Mouse (Mus musculus) T-helper 1 cell (primary cell): Measurements from ENCODE around the gene Upk3bl.
"Not testable (repeated sequence)": the region's sequence is repeated elsewhere in the genome, so short reads cannot be mapped to it uniquely, and the experiment has no call there.

ENCODE experiments used
- in situ Hi-C: fragments of 300-600 bp; cut with MboI, MseI; formaldehyde crosslinking; loops from one replicate; pipeline ENCODE4 v1.15.1; 2025; ENCODE audit warnings: high pct_unique_total_duplicates

Gene Upk3bl

GRCm38 (mm10) chr5:136045987-136046386, 8.3 kb upstream of the Upk3bl start:
- in situ Hi-C loops, result loop anchor here (5.0 kb wide), 1 partner anchor 74 kb away; the partner anchor contains the start of gene Ssc4d

GRCm38 (mm10) chr5:136048541-136048940, 5.8 kb upstream of the Upk3bl start:
- in situ Hi-C loops, result loop anchor here (5.0 kb wide), 1 partner anchor 76 kb away; the partner anchor contains the start of gene Ssc4d

- in situ Hi-C loops, result loop anchor here (5.0 kb wide), 1 partner anchor 78 kb away; the partner anchor contains the start of gene Ssc4d
Measured at GRCm38 (mm10) chr5:136049926-136050325, 4.4 kb upstream of the Upk3bl start.

- in situ Hi-C loops, result no loop called here
Measured at GRCm38 (mm10) chr5:136051231-136052085, 2.8 kb upstream of the Upk3bl start.

GRCm38 (mm10) chr5:136052861-136053655, 1.2 kb upstream of the Upk3bl start:
- in situ Hi-C loops, result no loop called here

- in situ Hi-C loops, result no loop called here
Measured at GRCm38 (mm10) chr5:136056062-136056461, 1.8 kb downstream of the Upk3bl start.

- in situ Hi-C loops, result no loop called here
Measured at GRCm38 (mm10) chr5:136057085-136057484, 2.8 kb downstream of the Upk3bl start.

- in situ Hi-C loops, result no loop called here
Measured at GRCm38 (mm10) chr5:136061567-136061966, 7.3 kb downstream of the Upk3bl start.

- in situ Hi-C loops, result no loop called here
Measured at GRCm38 (mm10) chr5:136063920-136064319, 9.6 kb downstream of the Upk3bl start.

- in situ Hi-C loops, result not testable (repeated sequence)
Measured at GRCm38 (mm10) chr5:136066404-136067148, 12.3 kb downstream of the Upk3bl start.

- in situ Hi-C loops, result no loop called here
Measured at GRCm38 (mm10) chr5:136069411-136069810, 15.1 kb downstream of the Upk3bl start.

GRCm38 (mm10) chr5:136073051-136073450, 18.8 kb downstream of the Upk3bl start:
- in situ Hi-C loops, result no loop called here

- in situ Hi-C loops, result no loop called here
Measured at GRCm38 (mm10) chr5:136073526-136073925, 19.2 kb downstream of the Upk3bl start.

GRCm38 (mm10) chr5:136075076-136075475, 20.8 kb downstream of the Upk3bl start:
- in situ Hi-C loops, result no loop called here

GRCm38 (mm10) chr5:136076284-136076683, 22.0 kb downstream of the Upk3bl start:
- in situ Hi-C loops, result no loop called here

GRCm38 (mm10) chr5:136077001-136077550, 22.8 kb downstream of the Upk3bl start:
- in situ Hi-C loops, result no loop called here

- in situ Hi-C loops, result no loop called here
Measured at GRCm38 (mm10) chr5:136078136-136078535, 23.8 kb downstream of the Upk3bl start.

- in situ Hi-C loops, result no loop called here
Measured at GRCm38 (mm10) chr5:136082345-136082744, 28.1 kb downstream of the Upk3bl start.

- in situ Hi-C loops, result no loop called here
Measured at GRCm38 (mm10) chr5:136083669-136084107, 29.4 kb downstream of the Upk3bl start, which contains the start of gene Rasa4. Gene Rasa4, plus strand, starts transcription at chr5:136083916.

GRCm38 (mm10) chr5:136084144-136084881, 30.0 kb downstream of the Upk3bl start:
- in situ Hi-C loops, result no loop called here
